Mouse (Mus musculus): ENCODE measurements at regions not wholly inside any gene's neighbourhood (a gene's known extent, or its start where the extent isn't known, plus 50 kb on each side); places are given as distances from the start of the nearest gene placed in this dataset.
"Not testable (repeated sequence)": the region's sequence is repeated elsewhere in the genome, so short reads cannot be mapped to it uniquely, and the experiment has no call there.

- no peak overlapping the region for H3K27ac ChIP-seq (ENCODE audit: insufficient read depth, low read depth, low read length)
- H3K36me3 ChIP-seq (ENCODE audit: control insufficient read depth, insufficient read depth, low read length) = no peaks in the 10 kb centered on the region
- WGBS = 90% methylated on average over 6 of the region's 6 CpGs
- H3K4me1 ChIP-seq (ENCODE audit: control insufficient read depth, insufficient read depth, insufficient read length, low read length) = 0 out of 2 replicates have a peak, but pooled peaks cover 2% of the 10 kb centered on the region
- TF ChIP-seq POLR2A (IDR thresholded peaks at IDR 0.05; ENCODE audit: low read depth, low read length) = no peak
- no peak for TF ChIP-seq CTCF (IDR thresholded peaks at IDR 0.05; ENCODE audit: extremely low read depth, insufficient read length, insufficient replicate concordance, low read depth, low read length)
- no peaks in the 10 kb centered on the region for H3K27me3 ChIP-seq (ENCODE audit: control insufficient read depth, insufficient read depth, low read length)
- no peak overlapping the region for H3K4me3 ChIP-seq (ENCODE audit: low read depth, low read length)
These were observed 109.2 kb downstream of the Cand1 start for GRCm38 (mm10) chr10:119130676-119131075.

DNA sequence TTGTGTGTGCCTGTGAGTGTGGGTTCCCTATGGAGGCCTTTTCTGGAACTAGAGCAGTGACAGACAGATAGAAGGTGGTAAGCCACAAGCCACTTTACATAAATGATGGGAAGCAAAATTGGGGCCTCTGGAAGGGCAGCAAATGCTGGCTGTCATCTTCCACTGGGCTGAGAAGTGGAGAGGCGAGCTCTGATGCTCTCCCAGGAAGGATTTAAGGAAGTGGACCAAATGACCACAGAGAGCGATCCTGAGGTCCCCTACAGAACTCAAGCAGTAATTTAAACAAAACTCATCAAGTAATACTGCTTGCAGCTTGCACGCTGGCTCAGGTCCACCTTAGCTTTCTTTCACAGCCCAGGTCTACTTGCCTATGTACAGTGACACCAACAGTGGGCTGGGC lies 111.8 kb downstream of the Cand1 start:
- Histone ChIP-seq H3K36me3 (ENCODE audit: control insufficient read depth, insufficient read depth, low read length) (no peaks in the 10 kb centered on the region), H3K27ac (ENCODE audit: insufficient read depth, low read depth, low read length) (no peak overlapping the region), H3K4me3 (ENCODE audit: low read depth, low read length) (no peak overlapping the region), H3K4me1 (ENCODE audit: control insufficient read depth, insufficient read depth, insufficient read length, low read length) (no peaks in the 10 kb centered on the region), H3K27me3 (ENCODE audit: control insufficient read depth, insufficient read depth, low read length) (no peaks in the 10 kb centered on the region)
- TF ChIP-seq POLR2A (IDR thresholded peaks at IDR 0.05; ENCODE audit: low read depth, low read length) (no peak), CTCF (IDR thresholded peaks at IDR 0.05; ENCODE audit: extremely low read depth, insufficient read length, insufficient replicate concordance, low read depth, low read length) (no peak)
- 90% methylated on average over 3 of the region's 3 CpGs for WGBS

DNA sequence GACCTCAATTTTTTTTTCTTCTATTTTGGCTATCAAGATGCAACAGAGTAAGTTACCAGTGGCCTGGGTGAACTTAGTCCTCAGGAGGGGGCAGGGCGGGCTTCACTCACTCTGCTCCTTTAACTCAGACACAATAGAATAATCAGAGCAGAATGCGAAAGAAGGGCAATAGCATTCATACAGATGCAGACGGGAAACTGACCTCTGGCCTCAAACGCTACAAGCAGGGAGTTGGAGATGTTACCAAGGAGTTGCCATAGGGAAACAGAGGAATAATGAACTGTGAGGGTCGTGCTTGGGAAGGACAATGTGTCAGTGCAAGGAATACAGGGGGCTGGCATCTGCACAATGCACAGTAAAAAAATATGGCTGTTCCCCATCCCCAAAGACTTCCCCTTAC lies 116.3 kb downstream of the Cand1 start:
- H3K4me3 ChIP-seq (ENCODE audit: low read depth, low read length) = no peak overlapping the region
- H3K27me3 ChIP-seq (ENCODE audit: control insufficient read depth, insufficient read depth, low read length) = no peaks in the 10 kb centered on the region
- TF ChIP-seq CTCF (IDR thresholded peaks at IDR 0.05; ENCODE audit: extremely low read depth, insufficient read length, insufficient replicate concordance, low read depth, low read length) = no peak
- no peaks in the 10 kb centered on the region for H3K36me3 ChIP-seq (ENCODE audit: control insufficient read depth, insufficient read depth, low read length)
- 63% methylated on average over 5 of the region's 5 CpGs for WGBS
- H3K4me1 ChIP-seq (ENCODE audit: control insufficient read depth, insufficient read depth, insufficient read length, low read length) = no peaks in the 10 kb centered on the region
- H3K27ac ChIP-seq (ENCODE audit: insufficient read depth, low read depth, low read length) = no peak overlapping the region

DNA sequence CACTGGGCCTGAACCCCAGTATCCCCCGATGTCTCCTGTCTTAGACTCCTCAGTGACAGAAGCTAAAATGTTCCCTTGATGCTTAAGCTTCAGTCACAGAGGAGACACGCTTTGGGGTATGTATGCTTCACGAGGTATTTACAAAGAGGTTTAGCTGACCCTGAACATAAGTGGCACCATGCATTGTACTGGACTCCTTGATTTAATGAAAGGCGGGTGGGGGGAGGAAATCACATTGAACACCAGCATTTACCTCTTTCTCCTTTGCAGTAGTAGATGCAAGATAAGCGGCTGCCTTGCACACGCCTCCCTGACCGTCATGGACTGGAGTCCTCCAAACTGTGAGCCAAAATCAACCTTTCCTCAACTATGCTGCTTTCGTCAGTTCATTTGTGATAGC lies 117.5 kb downstream of the Cand1 start:
- Histone ChIP-seq H3K27ac (ENCODE audit: insufficient read depth, low read depth, low read length) (no peak overlapping the region), H3K4me3 (ENCODE audit: low read depth, low read length) (no peak overlapping the region), H3K4me1 (ENCODE audit: control insufficient read depth, insufficient read depth, insufficient read length, low read length) (no peaks in the 10 kb centered on the region), H3K27me3 (ENCODE audit: control insufficient read depth, insufficient read depth, low read length) (no peaks in the 10 kb centered on the region), H3K36me3 (ENCODE audit: control insufficient read depth, insufficient read depth, low read length) (no peaks in the 10 kb centered on the region)
- WGBS = 95% methylated on average over 8 of the region's 8 CpGs
- TF ChIP-seq POLR2A (IDR thresholded peaks at IDR 0.05; ENCODE audit: low read depth, low read length) (no peak), CTCF (IDR thresholded peaks at IDR 0.05; ENCODE audit: extremely low read depth, insufficient read length, insufficient replicate concordance, low read depth, low read length) (no peak)

- Histone ChIP-seq H3K4me1 (ENCODE audit: control insufficient read depth, insufficient read depth, insufficient read length, low read length) (no peaks in the 10 kb centered on the region), H3K4me3 (ENCODE audit: low read depth, low read length) (no peak overlapping the region), H3K27ac (ENCODE audit: insufficient read depth, low read depth, low read length) (no peak overlapping the region), H3K27me3 (ENCODE audit: control insufficient read depth, insufficient read depth, low read length) (no peaks in the 10 kb centered on the region), H3K36me3 (ENCODE audit: control insufficient read depth, insufficient read depth, low read length) (no peaks in the 10 kb centered on the region)
- no peak for TF ChIP-seq CTCF (IDR thresholded peaks at IDR 0.05; ENCODE audit: extremely low read depth, insufficient read length, insufficient replicate concordance, low read depth, low read length)
- no peak for TF ChIP-seq POLR2A (IDR thresholded peaks at IDR 0.05; ENCODE audit: low read depth, low read length)
- WGBS = 33% methylated on average over 6 of the region's 6 CpGs
These were observed 118.3 kb downstream of the Cand1 start for GRCm38 (mm10) chr10:119121575-119121974.

- H3K36me3 ChIP-seq (ENCODE audit: control insufficient read depth, insufficient read depth, low read length) = no peaks in the 10 kb centered on the region
- H3K27ac ChIP-seq (ENCODE audit: insufficient read depth, low read depth, low read length) = no peak overlapping the region
- 78% methylated on average over 2 of the region's 2 CpGs for WGBS
- TF ChIP-seq POLR2A (IDR thresholded peaks at IDR 0.05; ENCODE audit: low read depth, low read length) (no peak), CTCF (IDR thresholded peaks at IDR 0.05; ENCODE audit: extremely low read depth, insufficient read length, insufficient replicate concordance, low read depth, low read length) (no peak)
- H3K4me3 ChIP-seq (ENCODE audit: low read depth, low read length) = no peak overlapping the region
- peaks cover 4% of the 10 kb centered on the region; the same call in 1 of the 2 replicates for H3K4me1 ChIP-seq (ENCODE audit: control insufficient read depth, insufficient read depth, insufficient read length, low read length)
- H3K27me3 ChIP-seq (ENCODE audit: control insufficient read depth, insufficient read depth, low read length) = no peaks in the 10 kb centered on the region
These were observed 122.9 kb downstream of the Cand1 start for GRCm38 (mm10) chr10:119116843-119117390.

GRCm38 (mm10) chr10:119115200-119115599 lies 124.7 kb downstream of the Cand1 start:
- H3K4me1 ChIP-seq (ENCODE audit: control insufficient read depth, insufficient read depth, insufficient read length, low read length); H3K36me3 ChIP-seq (ENCODE audit: control insufficient read depth, insufficient read depth, low read length); H3K4me3 ChIP-seq (ENCODE audit: low read depth, low read length); H3K27ac ChIP-seq (ENCODE audit: insufficient read depth, low read depth, low read length); H3K27me3 ChIP-seq (ENCODE audit: control insufficient read depth, insufficient read depth, low read length): not testable (repeated sequence)

GRCm38 (mm10) chr10:119114653-119115052 lies 125.2 kb downstream of the Cand1 start:
- Histone ChIP-seq H3K27me3 (ENCODE audit: control insufficient read depth, insufficient read depth, low read length) (no peaks in the 10 kb centered on the region), H3K27ac (ENCODE audit: insufficient read depth, low read depth, low read length) (no peak overlapping the region; the same call in 1 of the 2 replicates), H3K36me3 (ENCODE audit: control insufficient read depth, insufficient read depth, low read length) (no peaks in the 10 kb centered on the region), H3K4me3 (ENCODE audit: low read depth, low read length) (no peak overlapping the region), H3K4me1 (ENCODE audit: control insufficient read depth, insufficient read depth, insufficient read length, low read length) (peaks cover 4% of the 10 kb centered on the region; the same call in 1 of the 2 replicates)
- WGBS = 12% methylated on average over 10 of the region's 10 CpGs
- TF ChIP-seq POLR2A (IDR thresholded peaks at IDR 0.05; ENCODE audit: low read depth, low read length) (no peak), CTCF (IDR thresholded peaks at IDR 0.05; ENCODE audit: extremely low read depth, insufficient read length, insufficient replicate concordance, low read depth, low read length) (no peak)
